Mouse (Mus musculus) mouse trophoblast stem cell (cell line): ENCODE data around the gene Nsd1.
"Not testable (repeated sequence)": the region's sequence is repeated elsewhere in the genome, so short reads cannot be mapped to it uniquely, and the experiment has no call there.

Source experiments
- in situ Hi-C, 2 experiments: fragments of 300-500 bp; cut with MseI, MboI; formaldehyde crosslinking; loops; 2 replicates in 1 of 2; 3 replicates in 1 of 2; pipeline ENCODE4 v1.15.1; 2025

Nsd1 gene

DNA sequence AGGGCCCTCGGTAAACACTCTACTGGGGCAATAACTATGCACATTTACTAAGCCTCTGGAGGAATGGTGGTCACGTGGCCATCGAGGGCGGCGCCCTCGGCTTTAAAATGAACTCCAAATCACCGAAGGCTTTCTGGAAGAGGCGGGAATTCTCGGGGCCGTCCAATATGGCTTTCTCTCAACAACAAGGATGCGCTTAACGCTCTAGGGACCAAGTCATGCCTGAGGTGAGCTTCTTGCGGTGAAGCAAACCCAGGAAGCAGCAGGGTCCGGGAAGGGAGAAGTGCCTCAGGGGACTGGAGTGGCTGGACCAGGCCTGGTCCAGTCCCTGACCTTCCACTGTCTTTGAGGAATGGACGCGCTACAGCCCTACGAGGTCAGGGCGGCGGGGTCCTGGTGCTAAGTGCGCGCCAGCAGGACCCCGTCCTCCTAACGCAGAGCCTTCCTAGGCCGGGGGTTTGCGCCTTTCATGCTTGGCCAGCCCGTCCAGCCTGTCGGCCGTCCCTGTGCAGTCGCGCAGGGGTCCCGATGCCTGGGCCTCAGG is at the start of gene Nsd1:
Gene Nsd1, plus strand, starts transcription at position 134 of the 544 bp plus-strand sequence.
- in situ Hi-C loops = no loop called here

DNA sequence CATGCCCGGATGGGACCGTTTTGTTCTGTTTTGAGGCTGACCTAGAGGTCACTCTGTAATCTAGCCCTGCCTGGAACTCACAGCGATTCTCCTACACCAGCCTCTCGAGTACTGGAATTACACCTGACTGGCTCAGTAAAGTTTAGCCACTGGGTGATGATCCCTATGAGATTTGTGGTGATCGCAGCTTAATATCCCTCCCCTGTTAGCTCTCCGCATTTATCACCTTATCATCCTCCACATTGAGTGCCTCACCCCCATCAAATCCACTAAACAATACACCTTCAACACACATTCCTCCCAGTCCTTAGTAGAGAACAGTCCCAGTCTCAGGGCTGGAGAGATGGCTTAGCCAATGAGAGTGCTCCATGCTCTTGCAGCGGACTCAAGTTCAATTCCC is 47.2 kb upstream of the Nsd1 start:
- in situ Hi-C loops = no loop called here

DNA sequence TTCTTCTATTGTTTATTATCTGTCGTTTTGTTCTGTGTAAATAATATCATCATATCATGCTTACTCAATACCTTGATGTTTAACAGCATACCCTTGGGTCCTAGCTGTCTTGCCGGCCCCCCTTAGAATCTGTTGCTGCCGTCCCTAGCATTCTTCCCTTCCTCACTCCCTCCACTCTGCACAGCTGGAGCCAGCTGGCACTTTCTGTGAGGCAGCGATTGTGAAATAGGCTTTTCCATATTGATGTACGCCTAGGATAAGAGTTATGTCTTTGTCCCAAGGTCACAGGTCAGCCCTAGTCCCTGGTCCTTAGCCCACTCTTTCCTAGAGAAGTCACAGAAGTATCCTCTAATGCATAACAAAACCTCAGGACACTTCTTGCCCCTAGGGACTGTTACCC is 46.0 kb upstream of the Nsd1 start:
- in situ Hi-C loops = no loop called here

DNA sequence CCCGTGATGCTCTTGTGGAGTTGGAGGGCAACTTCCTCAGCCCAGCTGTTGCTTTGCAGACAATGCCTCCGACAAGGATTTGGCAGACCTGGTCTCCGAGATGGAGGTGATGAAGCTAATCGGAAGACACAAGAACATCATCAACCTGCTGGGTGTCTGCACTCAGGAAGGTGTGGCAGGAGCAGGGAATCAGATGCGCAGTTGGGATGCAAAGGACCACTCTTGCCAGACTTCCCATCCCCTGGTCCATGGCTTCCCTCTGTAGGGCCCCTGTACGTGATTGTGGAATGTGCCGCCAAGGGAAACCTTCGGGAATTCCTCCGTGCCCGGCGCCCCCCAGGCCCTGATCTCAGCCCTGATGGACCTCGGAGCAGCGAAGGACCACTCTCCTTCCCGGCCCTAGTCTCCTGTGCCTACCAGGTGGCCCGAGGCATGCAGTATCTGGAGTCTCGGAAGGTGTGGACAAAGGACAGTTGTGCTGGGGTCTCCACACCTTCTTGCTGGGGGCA is 43.7 kb upstream of the Nsd1 start:
- in situ Hi-C loops = no loop called here

DNA sequence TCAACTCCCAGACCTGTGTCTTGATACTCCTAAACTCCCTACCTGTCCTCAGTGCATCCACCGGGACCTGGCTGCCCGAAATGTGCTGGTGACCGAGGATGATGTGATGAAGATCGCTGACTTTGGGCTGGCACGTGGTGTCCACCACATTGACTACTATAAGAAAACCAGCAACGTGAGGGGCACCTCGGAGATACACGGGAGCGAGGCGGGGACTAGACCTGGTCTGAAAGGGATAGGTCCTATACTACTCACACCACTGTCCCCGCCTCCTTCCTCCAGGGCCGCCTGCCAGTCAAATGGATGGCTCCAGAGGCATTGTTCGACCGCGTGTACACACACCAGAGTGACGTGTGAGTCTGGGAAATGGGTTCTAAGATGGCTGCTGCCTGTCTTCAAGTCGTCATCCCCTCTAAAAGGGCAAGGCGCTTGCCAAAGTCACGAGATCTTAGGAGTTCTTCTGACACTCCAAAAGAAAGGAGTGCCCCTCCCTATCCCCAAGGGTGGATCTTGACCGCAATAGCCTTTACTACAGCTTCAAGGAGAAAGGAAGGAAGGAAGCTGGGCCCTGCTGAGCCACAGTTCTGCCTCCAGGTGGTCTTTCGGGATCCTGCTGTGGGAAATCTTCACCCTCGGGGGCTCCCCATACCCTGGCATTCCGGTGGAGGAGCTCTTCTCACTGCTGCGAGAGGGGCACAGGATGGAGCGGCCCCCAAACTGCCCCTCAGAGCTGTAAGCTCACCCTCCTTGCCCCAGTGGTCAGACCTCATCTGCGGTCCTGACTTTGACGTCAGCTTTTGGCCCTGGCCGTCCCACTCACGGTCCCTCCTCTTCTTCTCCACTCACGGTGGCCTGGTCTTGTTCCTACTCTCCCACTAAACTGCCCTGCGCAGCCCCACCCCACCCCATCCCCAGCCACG is 42.5 kb upstream of the Nsd1 start:
- in situ Hi-C loops = no loop called here

DNA sequence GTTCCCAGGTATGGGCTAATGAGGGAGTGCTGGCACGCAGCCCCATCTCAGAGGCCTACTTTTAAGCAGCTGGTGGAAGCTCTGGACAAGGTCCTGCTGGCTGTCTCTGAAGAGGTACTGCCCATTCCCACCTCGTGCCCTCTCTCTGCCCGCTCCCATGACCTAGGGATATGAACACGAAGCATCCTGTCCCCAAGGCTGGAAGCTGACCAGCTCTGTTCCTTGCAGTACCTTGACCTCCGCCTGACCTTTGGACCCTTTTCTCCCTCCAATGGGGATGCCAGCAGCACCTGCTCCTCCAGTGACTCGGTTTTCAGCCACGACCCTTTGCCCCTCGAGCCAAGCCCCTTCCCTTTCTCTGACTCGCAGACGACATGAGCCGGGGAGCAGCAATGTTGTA is 41.8 kb upstream of the Nsd1 start:
- in situ Hi-C loops = no loop called here

DNA sequence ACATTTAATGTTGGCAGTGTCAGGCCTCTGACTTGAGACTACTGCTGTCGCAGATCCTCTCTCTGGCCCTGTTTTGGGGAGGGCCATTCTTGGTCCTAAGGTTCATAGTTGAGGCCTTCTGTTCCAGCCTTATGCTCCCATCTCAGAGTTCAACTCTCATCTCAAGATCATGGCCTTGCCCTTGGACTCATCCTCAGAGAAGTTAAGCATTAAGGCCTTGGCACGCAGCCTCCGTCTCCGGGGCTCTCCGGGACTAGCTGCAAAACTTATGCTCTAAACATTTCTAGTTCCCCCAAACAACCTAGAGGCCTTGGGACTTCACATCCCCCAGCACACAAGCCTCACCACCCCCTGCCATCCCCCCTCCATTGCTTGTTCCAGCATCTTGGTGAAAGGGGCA is 41.3 kb upstream of the Nsd1 start:
- in situ Hi-C loops = no loop called here

DNA sequence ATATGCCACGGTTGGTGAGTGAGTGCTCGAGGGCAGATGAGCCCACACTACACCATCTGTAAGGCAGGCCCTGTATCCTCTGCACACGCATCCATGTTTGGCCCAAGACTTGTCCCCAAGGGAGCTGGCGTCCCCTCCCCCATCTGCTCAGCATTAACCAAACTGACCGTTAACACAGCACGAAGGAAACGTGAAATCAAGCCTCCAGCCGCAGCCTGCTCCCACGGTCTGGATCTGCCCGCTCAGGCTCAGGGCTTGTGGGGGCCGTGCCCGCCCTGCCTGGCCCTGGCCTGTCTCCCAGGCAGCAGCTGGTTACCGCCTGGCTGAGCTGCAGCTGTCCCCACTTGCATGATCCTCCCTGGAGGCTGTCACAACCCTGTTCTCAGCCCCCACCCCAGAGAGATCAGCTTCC is 40.6 kb upstream of the Nsd1 start:
- in situ Hi-C loops = no loop called here

DNA sequence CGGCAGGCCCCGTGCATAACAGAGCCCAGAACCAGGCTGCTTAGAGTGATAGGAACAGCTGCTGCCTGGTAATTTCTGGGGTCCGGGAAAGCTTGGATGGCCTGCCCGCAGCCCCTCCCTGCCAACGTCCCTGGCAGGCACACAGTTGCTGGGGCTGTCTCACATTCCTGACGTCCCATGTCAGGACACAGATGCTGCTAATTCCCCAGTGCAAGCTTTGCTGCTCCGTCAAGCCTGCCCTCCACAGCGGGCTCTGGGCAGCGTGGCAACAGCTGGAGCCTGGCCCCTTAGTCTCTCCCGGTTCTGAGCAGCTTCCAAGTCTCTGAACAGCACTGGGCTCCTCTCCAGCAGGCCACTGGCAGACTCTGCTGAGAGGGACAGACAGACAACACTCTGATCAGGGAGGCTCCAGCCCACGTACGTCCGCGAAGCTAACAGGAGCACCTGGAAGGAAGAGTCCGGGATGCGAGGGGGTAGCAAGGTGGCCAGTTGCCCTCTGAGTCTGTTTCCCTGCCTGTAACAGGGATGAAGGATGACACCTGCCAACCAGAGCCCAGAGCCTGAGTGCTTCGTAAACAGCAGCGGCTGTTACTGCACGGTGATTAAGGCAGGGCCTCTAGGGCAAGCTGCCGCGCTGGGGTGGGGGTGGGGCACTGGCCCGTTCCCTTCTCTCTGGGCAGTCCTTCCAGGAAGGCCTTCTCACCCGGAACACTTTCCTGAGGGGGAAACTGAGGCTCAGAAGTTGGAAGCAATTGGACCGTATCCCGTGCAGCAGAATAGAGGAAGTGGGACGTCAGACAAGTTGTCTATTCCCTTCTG is 37.9 kb upstream of the Nsd1 start:
- in situ Hi-C loops = loop anchor here in 1 of 2 experiments (10.0 kb wide), 1 partner anchor 67 kb away; the partner anchor contains the start of genes Uimc1 and Zfp346

DNA sequence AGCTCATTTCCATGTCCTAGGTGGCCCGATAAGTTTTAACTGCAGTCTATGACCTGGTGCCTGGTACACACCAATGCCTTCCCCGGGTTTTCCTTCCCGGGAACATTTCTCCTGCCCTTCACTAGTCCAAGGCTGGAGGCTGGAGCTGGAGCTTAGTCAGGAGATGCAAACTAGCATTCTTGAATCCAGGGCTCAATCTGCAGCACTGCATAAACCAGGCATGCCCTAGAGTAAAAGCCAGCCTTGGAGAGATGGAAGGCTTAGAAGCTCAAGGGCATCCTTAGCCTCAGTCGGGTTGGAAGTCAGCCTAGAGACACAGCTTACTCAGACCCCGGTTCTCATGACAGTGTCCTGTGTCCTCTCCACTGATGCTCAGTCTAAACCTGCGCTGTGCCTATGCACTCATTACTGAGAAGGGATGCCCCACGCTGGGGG is 37.2 kb upstream of the Nsd1 start:
- in situ Hi-C loops = loop anchor here in 1 of 2 experiments (10.0 kb wide), 1 partner anchor 68 kb away; the partner anchor contains the start of genes Uimc1 and Zfp346

DNA sequence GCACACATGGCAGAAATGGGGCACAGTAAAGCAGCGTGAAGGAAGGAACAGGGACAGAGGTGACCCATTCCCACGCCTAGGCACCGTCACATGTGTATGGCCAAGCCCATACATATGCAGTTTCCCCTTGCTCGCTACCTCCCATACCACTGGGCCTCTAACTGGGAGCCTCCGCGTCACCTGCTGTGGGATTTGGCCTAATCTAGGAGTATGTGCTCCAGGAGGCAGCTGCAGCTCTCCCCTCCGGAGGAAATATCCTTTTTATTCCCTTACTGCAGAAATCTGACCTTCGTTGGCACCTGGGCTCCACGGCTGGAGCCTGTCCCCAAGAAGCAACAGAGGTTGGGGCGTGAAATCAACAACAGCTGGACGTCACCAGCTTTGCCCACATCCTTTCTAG is 35.2 kb upstream of the Nsd1 start:
- in situ Hi-C loops = loop anchor here in 1 of 2 experiments (10.0 kb wide), 1 partner anchor 70 kb away; the partner anchor contains the start of genes Uimc1 and Zfp346

DNA sequence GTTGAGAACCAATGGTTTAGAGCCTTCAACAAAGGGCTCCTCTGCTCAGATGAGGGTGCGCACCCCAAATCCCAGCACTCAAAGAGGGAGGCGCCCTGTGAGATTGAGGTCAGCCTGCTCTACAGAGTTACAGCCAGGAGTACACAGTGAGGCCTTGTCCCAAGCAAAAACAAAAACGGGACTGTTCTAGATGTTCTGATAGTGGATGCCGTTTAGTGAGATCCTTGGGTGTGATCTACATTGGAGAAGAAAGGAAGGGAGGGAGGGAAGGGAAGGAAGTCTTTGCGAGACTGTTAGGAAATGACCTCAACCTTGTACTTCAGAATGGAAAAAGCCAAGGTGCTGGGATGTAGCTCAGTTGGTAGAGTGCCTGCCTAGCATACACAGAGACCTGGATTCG is 33.3 kb upstream of the Nsd1 start:
- in situ Hi-C loops = loop anchor here in 1 of 2 experiments (10.0 kb wide), 1 partner anchor 71 kb away; the partner anchor contains the start of genes Uimc1 and Zfp346

DNA sequence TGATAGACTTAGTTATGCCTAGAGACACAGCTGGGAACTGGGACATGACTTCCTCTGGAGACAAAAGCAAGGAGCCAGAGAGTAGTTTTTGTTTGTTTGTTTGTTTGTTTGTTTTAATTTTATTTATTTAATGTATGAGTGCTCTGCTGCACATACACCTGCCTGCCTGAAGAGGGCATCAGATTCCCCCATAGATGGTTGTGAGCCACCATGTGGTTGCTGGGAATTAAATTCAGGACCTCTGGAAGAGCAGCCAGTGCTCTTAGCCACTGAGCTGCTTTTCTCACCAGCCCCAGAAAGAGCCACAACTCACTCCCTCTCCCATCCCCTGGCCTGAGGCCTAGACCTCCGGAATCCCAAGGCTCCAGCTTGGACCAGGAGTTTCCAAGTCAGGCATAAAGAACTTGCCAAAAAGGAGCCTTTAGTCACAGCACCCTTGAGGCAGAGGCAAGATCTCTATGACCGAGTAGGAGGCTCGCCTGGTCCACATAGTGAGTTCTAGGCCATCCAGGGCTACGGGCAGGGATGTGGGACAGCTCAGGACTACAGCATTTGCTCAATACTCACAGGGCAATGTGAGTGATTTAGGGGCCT is 31.6 kb upstream of the Nsd1 start:
- in situ Hi-C loops = loop anchor here in 1 of 2 experiments (10.0 kb wide), 1 partner anchor 73 kb away; the partner anchor contains the start of genes Uimc1 and Zfp346

DNA sequence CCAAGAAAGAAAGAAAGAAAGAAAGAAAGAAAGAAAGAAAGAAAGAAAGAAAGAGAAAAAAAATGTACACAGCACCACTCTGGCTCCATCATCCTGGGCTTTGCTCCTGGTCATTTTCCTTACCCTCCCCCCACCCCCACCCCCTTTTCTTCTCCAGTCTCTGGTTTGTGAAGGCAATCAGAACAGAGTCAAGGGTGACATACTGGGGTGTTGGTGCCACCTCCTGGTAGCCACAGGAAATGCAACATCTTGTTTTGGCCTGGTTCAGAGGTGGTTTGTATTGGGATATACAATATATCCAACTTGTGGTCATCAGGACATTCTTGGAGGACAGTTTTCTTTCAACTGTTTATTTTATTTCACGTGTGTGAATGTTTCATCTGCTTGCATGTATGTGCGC is 31.0 kb upstream of the Nsd1 start:
- in situ Hi-C loops = loop anchor here in 1 of 2 experiments (10.0 kb wide), 1 partner anchor 74 kb away; the partner anchor contains the start of genes Uimc1 and Zfp346

DNA sequence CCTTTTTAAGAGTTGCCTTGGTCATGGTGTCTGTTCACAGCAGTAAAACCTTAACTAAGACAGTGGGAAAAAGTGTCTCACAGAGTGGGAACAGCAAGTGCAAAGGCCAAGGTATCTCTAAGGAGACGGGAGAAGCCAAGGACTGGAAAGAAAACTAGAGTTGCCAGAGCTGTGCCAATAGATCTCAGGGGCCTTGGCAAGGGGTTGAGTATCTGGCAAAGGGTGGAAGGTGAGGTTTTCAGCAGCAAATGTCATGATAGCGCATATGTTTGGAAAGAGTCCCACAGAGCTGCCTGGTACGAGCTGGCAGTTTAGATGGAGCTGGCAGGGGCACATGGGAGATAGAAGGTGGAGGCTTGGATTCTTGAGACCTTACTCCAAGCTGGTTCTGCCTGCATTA is 30.0 kb upstream of the Nsd1 start:
- in situ Hi-C loops = loop anchor here in 1 of 2 experiments (10.0 kb wide), 1 partner anchor 75 kb away; the partner anchor contains the start of genes Uimc1 and Zfp346

DNA sequence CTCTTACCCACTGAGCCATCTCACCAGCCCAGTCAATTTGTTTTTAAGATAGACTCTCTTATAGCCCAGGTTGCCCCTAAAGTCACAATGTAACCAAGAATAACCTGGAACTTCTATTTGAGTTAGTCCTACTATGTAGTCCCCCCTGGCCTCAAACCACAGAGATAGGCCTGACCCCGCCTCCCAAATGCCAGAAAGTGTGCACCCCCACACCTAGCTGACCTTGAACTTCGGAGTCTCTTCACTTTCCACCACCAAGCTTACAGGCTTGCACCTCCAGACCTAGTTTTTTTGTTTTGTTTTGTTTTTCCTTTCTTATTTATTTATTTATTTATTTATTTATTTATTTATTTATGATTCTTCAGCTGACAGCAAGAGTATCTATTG is 27.8 kb upstream of the Nsd1 start:
- in situ Hi-C loops = no loop called here

DNA sequence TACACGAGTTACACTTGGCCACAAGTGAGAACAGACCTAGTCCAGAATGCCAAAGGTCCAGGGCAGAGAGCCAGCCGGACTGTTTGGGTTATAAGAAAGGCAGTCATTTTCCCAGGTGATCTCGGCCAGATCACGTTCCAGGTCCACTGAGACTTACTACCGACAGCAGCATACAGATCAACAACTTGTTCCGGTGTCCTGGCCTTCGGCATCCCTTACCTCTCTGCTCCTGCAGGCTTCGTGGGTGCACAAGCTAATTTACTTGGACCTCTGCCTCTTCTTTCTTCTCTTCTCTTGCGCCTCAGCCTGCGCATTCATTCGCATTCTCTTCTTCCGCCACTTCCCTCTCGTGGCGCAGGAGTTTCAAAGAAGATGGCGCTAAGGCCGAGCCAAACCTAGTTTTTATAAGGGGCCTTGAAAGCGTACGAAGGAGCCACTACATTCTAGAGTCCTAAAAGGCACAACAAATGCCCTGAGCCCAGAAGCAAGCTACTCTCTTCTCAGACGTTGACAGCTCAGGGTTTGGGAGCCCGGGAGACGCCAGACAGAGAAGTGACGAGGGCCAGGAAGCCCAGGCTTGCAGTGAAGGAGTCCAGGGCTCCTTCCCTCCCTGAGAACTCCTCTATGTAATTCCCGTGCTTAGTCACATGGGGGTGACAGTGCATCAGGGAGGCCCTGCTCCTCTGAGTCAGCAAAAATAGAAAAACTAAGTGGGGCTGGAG is 27.2 kb upstream of the Nsd1 start:
- in situ Hi-C loops = no loop called here

DNA sequence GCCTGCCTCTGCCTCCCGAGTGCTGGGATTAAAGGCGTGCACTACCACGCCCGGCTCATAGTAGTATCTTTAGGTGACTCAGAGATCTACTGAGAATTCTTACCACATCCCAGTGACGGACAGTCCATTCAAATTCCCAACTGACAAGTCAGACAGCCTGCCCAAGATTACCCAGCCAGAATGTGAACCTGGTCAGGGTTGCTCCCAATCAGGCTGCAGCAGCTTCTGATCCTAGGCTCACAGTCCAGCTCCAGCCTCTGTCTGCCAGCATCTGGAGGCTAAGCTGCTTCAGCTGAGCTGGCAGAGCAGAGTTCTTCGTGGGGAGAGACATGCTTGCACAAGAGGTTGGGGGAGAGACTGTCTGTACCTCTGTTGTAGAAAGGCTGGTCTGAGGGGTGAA is 26.2 kb upstream of the Nsd1 start:
- in situ Hi-C loops = no loop called here

DNA sequence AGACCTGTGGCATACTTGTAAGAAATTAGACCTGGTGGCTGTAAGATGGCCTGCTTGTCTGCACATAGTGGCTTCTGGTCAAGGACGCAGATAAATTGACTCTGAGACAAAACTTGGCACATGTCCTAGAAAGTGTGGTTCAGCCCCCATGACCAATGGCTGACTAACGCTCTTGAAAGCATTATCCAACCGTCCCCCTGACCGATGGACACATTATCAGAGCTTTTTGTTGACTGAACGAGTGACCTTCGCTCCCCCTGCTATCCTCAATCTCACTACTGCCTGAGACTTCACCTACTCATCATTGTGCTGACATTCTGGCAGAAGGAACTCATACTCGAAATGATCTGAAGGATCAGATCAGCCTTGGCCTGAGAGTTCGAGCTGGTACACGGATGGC is 22.5 kb upstream of the Nsd1 start:
- in situ Hi-C loops = not testable (repeated sequence)

DNA sequence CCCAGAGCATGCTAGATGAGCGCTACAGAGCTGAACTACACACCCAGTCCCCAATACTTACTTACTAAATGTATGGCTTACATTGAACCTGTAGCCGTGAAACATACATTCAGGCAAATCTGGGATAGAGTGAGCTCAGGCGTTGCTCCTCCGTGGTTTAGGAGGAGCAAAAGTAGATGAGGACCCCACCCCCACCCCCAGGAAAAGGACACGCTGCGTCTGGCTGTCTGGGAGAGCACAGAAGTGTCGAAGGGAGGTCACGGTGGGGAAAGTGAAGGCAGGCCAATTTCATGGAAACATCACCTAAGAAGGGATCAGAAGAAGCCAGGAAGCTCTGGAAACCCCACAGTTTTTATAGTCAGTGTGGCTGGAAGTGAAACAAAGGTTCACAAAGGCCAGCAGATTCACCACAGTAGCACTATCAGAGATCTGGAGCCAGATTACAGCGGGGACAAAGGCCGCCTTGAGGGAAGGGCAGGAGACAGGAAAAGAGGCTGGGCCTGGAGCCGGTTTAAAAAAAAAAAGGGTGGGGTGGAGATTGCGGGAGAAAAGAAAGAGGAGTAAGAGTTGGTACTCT is 20.0 kb upstream of the Nsd1 start:
- in situ Hi-C loops = no loop called here
